In the genomic region with DNA sequence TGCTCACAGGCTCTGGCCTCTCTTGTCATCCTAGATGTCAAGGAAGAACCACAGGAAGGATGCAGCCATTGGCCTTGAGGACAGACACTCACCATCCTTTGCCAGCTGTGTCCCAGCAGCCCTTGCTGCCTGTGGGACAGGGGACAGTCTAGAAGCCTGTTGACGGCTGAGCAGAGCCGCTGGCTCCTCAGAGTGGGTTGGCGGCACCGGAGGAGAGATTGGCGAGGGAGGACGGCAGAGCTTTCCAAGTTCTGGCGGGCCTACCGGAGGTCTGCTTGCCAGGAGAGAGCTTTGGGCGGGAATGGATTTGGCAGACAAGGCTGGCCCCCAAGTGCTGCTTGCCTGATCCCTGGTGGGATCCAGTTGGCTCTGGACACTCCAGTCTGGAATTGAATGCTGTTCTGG, we compare ENCODE assay signal across 9 mouse cellular contexts.
DNase-seq lines count a peak whose midpoint lies in the region; ATAC-seq and TF ChIP-seq lines count a peak whose summit lies in the region.
"Had no signal": no experiment of that assay in that cellular context is flagged by ENCODE, and none has a peak within 500 bp of the region (broad histone marks: within the 10 kb centered on the region; RNA-seq: fewer than 3 reads in every experiment).

No protein-coding gene starts in this region.

- DNase-seq in lung, postnatal 36 days: no peak
- peak; percentile 63 for DNase-seq in cerebellum, adult 8-10 months
- DNase-seq in heart, postnatal 0 days (ENCODE audit: low spot score): no peak
- DNase-seq in midbrain, embryonic 14.5 days: no peak
- DNase-seq in liver, postnatal 0 days: no peak
- DNase-seq in ovary, postnatal 36 days (ENCODE audit: low spot score): no peak
- no peak for DNase-seq in retina, postnatal 1 day

- H3K4me2 ChIP-seq in lung, embryonic 15.5 days: no peak overlapping the region
- no peak overlapping the region for H3K4me2 ChIP-seq in heart, postnatal 0 days (ENCODE audit: low read depth, low read length)
- no peak overlapping the region for H3K4me2 ChIP-seq in midbrain, embryonic 14.5 days (ENCODE audit: low read length)
- no peak overlapping the region for H3K4me2 ChIP-seq in liver, postnatal 0 days (ENCODE audit: low read depth, low read length)

- peaks cover 46% of the 10 kb centered on the region for H3K4me1 ChIP-seq in lung, embryonic 15.5 days
- H3K4me1 ChIP-seq in heart, postnatal 0 days (ENCODE audit: control insufficient read depth, insufficient read depth): peaks cover 9% of the 10 kb centered on the region; the same call in 1 of the 2 replicates
- H3K4me1 ChIP-seq in midbrain, embryonic 14.5 days (ENCODE audit: control insufficient read depth, insufficient read depth, low read length): peaks cover 32% of the 10 kb centered on the region
- H3K4me1 ChIP-seq in liver, postnatal 0 days (ENCODE audit: insufficient read depth): no peaks in the 10 kb centered on the region

- no peaks in the 10 kb centered on the region for H3K36me3 ChIP-seq in lung, embryonic 15.5 days
- no peaks in the 10 kb centered on the region for H3K36me3 ChIP-seq in heart, postnatal 0 days (replicated peaks; ENCODE audit: control insufficient read depth, insufficient read depth, low read length)
- H3K36me3 ChIP-seq in midbrain, embryonic 14.5 days (ENCODE audit: control insufficient read depth, insufficient read depth, low read length): no peaks in the 10 kb centered on the region
- H3K36me3 ChIP-seq in liver, postnatal 0 days (replicated peaks; ENCODE audit: insufficient read depth, low read length): no peaks in the 10 kb centered on the region

- ATAC-seq in lung, embryonic 15.5 days (ENCODE audit: borderline replicate concordance, extremely low read depth, low FRiP score, low TSS enrichment): peak; percentile 6; the same call in 1 of the 2 replicates
- ATAC-seq in heart, postnatal 0 days (ENCODE audit: insufficient read depth, low read depth): peak; percentile 21; the same call in 1 of the 2 replicates
- ATAC-seq in midbrain, embryonic 14.5 days (ENCODE audit: low FRiP score, low TSS enrichment): no peak
- ATAC-seq in liver, postnatal 0 days: no peak

- H3K9ac ChIP-seq in lung, embryonic 15.5 days: no peak overlapping the region
- no peak overlapping the region for H3K9ac ChIP-seq in heart, postnatal 0 days (replicated peaks; ENCODE audit: low read depth, low read length)
- H3K9ac ChIP-seq in midbrain, embryonic 14.5 days (replicated peaks; ENCODE audit: low read length): no peak overlapping the region
- H3K9ac ChIP-seq in liver, postnatal 0 days (replicated peaks): no peak overlapping the region

- 63% methylated on average over 9 of the region's 9 CpGs for WGBS in lung, embryonic 15.5 days
- WGBS in heart, postnatal 0 days: 64% methylated on average over 9 of the region's 9 CpGs
- WGBS in midbrain, embryonic 14.5 days: 64% methylated on average over 9 of the region's 9 CpGs
- 76% methylated on average over 9 of the region's 9 CpGs for WGBS in liver, postnatal 0 days (ENCODE audit: insufficient replicate concordance)

- no peak for TF ChIP-seq CTCF in heart, postnatal 0 days (IDR thresholded peaks at IDR 0.05; ENCODE audit: low read depth)
- TF ChIP-seq CTCF in liver, postnatal 0 days (IDR thresholded peaks at IDR 0.05; ENCODE audit: low read depth): no peak

- no peak overlapping the region for H3K27ac ChIP-seq in lung, embryonic 15.5 days
- no peak overlapping the region for H3K27ac ChIP-seq in heart, postnatal 0 days (ENCODE audit: low read depth)
- H3K27ac ChIP-seq in midbrain, embryonic 14.5 days (replicated peaks; ENCODE audit: low read depth, low read length): peak overlapping the region; percentile 13; the same call in 1 of the 2 replicates
- no peak overlapping the region for H3K27ac ChIP-seq in liver, postnatal 0 days (ENCODE audit: low read depth)
- H3K27ac ChIP-seq: heart, adult 2 months had no signal

- no peaks in the 10 kb centered on the region for H3K27me3 ChIP-seq in lung, embryonic 15.5 days
- H3K27me3 ChIP-seq in heart, postnatal 0 days (ENCODE audit: control insufficient read depth, insufficient read depth, low read length): no peaks in the 10 kb centered on the region
- no peaks in the 10 kb centered on the region for H3K27me3 ChIP-seq in midbrain, embryonic 14.5 days (ENCODE audit: control insufficient read depth, insufficient read depth, low read length)
- H3K27me3 ChIP-seq in liver, postnatal 0 days (ENCODE audit: insufficient read depth, low read length): no peaks in the 10 kb centered on the region

- no peak overlapping the region for H3K4me3 ChIP-seq in lung, embryonic 15.5 days
- no peak overlapping the region for H3K4me3 ChIP-seq in heart, postnatal 0 days (ENCODE audit: low read depth, low read length)
- H3K4me3 ChIP-seq in midbrain, embryonic 14.5 days (replicated peaks; ENCODE audit: low read depth, low read length): no peak overlapping the region
- H3K4me3 ChIP-seq in liver, postnatal 0 days (ENCODE audit: low read depth, low read length): no peak overlapping the region
- H3K4me3 ChIP-seq: heart, adult 2 months had no signal

- 0 out of 2 replicates have a peak, but pooled peaks cover 4% of the 10 kb centered on the region for H3K9me3 ChIP-seq in lung, embryonic 15.5 days
- no peaks in the 10 kb centered on the region for H3K9me3 ChIP-seq in heart, postnatal 0 days (replicated peaks; ENCODE audit: control insufficient read depth, low read length)
- no peaks in the 10 kb centered on the region for H3K9me3 ChIP-seq in midbrain, embryonic 14.5 days (ENCODE audit: control insufficient read depth, low read length)
- H3K9me3 ChIP-seq in liver, postnatal 0 days (ENCODE audit: low read length): no peaks in the 10 kb centered on the region

- no peak for TF ChIP-seq EP300 in heart, postnatal 0 days (IDR thresholded peaks at IDR 0.05; ENCODE audit: low read depth)
- TF ChIP-seq EP300 in liver, postnatal 0 days (IDR thresholded peaks at IDR 0.05; ENCODE audit: low read depth): no peak

Comparison
In these comparisons a context has a peak if more than half of its experiments do, and no peak if none do; other contexts are left out.
1. ATAC-seq: peak in lung, embryonic 15.5 days (single experiment) and heart, postnatal 0 days (single experiment); none in midbrain, embryonic 14.5 days (single experiment) and liver, postnatal 0 days (single experiment).